Mouse (Mus musculus): ENCODE results near the gene Fbxo36. TPM values are rescaled to one million over a fixed set of nuclear protein-coding genes. Genes with fewer than 3 reads are reported as not detected.

Fbxo36 gene
- total and polyA plus RNA-seq, 2 experiments from 2014 or later = 8.3 to 12.8 TPM

GRCm38 (mm10) chr1:84904467-84904866 is 64.8 kb downstream of the Fbxo36 start:
- H3K9ac ChIP-seq (replicated peaks; ENCODE audit: low read depth, low read length) = no peak overlapping the region
- no peak overlapping the region for H3K4me3 ChIP-seq (ENCODE audit: low read depth, low read length)
- DNase-seq (ENCODE audit: low spot score) (no peak), ATAC-seq (ENCODE audit: insufficient read depth, low read depth) (no peak)
- no peaks in the 10 kb centered on the region for H3K4me1 ChIP-seq (ENCODE audit: control insufficient read depth, insufficient read depth)
- H3K27ac ChIP-seq (ENCODE audit: low read depth) = no peak overlapping the region
- H3K9me3 ChIP-seq (replicated peaks; ENCODE audit: control insufficient read depth, low read length) = no peaks in the 10 kb centered on the region
- no peak overlapping the region for H3K4me2 ChIP-seq (ENCODE audit: low read depth, low read length)
- WGBS = 90% methylated on average over 2 of the region's 2 CpGs
- TF ChIP-seq CTCF (IDR thresholded peaks at IDR 0.05; ENCODE audit: low read depth) (no peak), EP300 (IDR thresholded peaks at IDR 0.05; ENCODE audit: low read depth) (no peak)
- H3K27me3 ChIP-seq (ENCODE audit: control insufficient read depth, insufficient read depth, low read length) = no peaks in the 10 kb centered on the region
- H3K36me3 ChIP-seq (replicated peaks; ENCODE audit: control insufficient read depth, insufficient read depth, low read length) = no peaks in the 10 kb centered on the region

GRCm38 (mm10) chr1:84910177-84910804 is 70.7 kb downstream of the Fbxo36 start:
- ATAC-seq (ENCODE audit: insufficient read depth, low read depth) = no peak
- TF ChIP-seq CTCF (IDR thresholded peaks at IDR 0.05; ENCODE audit: low read depth) (no peak), EP300 (IDR thresholded peaks at IDR 0.05; ENCODE audit: low read depth) (no peak)
- Histone ChIP-seq H3K27ac (ENCODE audit: low read depth) (no peak overlapping the region), H3K4me3 (ENCODE audit: low read depth, low read length) (no peak overlapping the region), H3K9ac (replicated peaks; ENCODE audit: low read depth, low read length) (no peak overlapping the region), H3K4me1 (ENCODE audit: control insufficient read depth, insufficient read depth) (no peaks in the 10 kb centered on the region), H3K9me3 (replicated peaks; ENCODE audit: control insufficient read depth, low read length) (no peaks in the 10 kb centered on the region), H3K27me3 (ENCODE audit: control insufficient read depth, insufficient read depth, low read length) (no peaks in the 10 kb centered on the region), H3K4me2 (ENCODE audit: low read depth, low read length) (no peak overlapping the region), H3K36me3 (replicated peaks; ENCODE audit: control insufficient read depth, insufficient read depth, low read length) (no peaks in the 10 kb centered on the region)
- 71% methylated on average over 8 of the region's 8 CpGs for WGBS
- DNase-seq (ENCODE audit: low spot score) = no peak

GRCm38 (mm10) chr1:84912571-84912970 is 72.9 kb downstream of the Fbxo36 start:
- ATAC-seq (ENCODE audit: insufficient read depth, low read depth) (no peak), DNase-seq (ENCODE audit: low spot score) (no peak)
- Histone ChIP-seq H3K27ac (ENCODE audit: low read depth) (no peak overlapping the region), H3K4me2 (ENCODE audit: low read depth, low read length) (no peak overlapping the region), H3K4me1 (ENCODE audit: control insufficient read depth, insufficient read depth) (no peaks in the 10 kb centered on the region), H3K27me3 (ENCODE audit: control insufficient read depth, insufficient read depth, low read length) (no peaks in the 10 kb centered on the region), H3K4me3 (ENCODE audit: low read depth, low read length) (no peak overlapping the region), H3K9ac (replicated peaks; ENCODE audit: low read depth, low read length) (no peak overlapping the region), H3K9me3 (replicated peaks; ENCODE audit: control insufficient read depth, low read length) (no peaks in the 10 kb centered on the region), H3K36me3 (replicated peaks; ENCODE audit: control insufficient read depth, insufficient read depth, low read length) (no peaks in the 10 kb centered on the region)
- no peak for TF ChIP-seq EP300 (IDR thresholded peaks at IDR 0.05; ENCODE audit: low read depth)
- TF ChIP-seq CTCF (IDR thresholded peaks at IDR 0.05; ENCODE audit: low read depth) = no peak
- WGBS = 82% methylated on average over 11 of the region's 11 CpGs

GRCm38 (mm10) chr1:84915010-84915409 is 75.4 kb downstream of the Fbxo36 start:
- DNase-seq (ENCODE audit: low spot score) = no peak
- TF ChIP-seq EP300 (IDR thresholded peaks at IDR 0.05; ENCODE audit: low read depth) = no peak
- TF ChIP-seq CTCF (IDR thresholded peaks at IDR 0.05; ENCODE audit: low read depth) = no peak
- H3K36me3 ChIP-seq (replicated peaks; ENCODE audit: control insufficient read depth, insufficient read depth, low read length) = no peaks in the 10 kb centered on the region
- no peak overlapping the region for H3K9ac ChIP-seq (replicated peaks; ENCODE audit: low read depth, low read length)
- no peak overlapping the region for H3K4me2 ChIP-seq (ENCODE audit: low read depth, low read length)
- H3K4me3 ChIP-seq (ENCODE audit: low read depth, low read length) = no peak overlapping the region
- H3K4me1 ChIP-seq (ENCODE audit: control insufficient read depth, insufficient read depth) = no peaks in the 10 kb centered on the region
- no peak overlapping the region for H3K27ac ChIP-seq (ENCODE audit: low read depth)
- no peak for ATAC-seq (ENCODE audit: insufficient read depth, low read depth)
- WGBS = 81% methylated on average over 4 of the region's 4 CpGs
- no peaks in the 10 kb centered on the region for H3K9me3 ChIP-seq (replicated peaks; ENCODE audit: control insufficient read depth, low read length)
- H3K27me3 ChIP-seq (ENCODE audit: control insufficient read depth, insufficient read depth, low read length) = no peaks in the 10 kb centered on the region

- Histone ChIP-seq H3K4me1 (ENCODE audit: control insufficient read depth, insufficient read depth) (no peaks in the 10 kb centered on the region), H3K9me3 (replicated peaks; ENCODE audit: control insufficient read depth, low read length) (no peaks in the 10 kb centered on the region), H3K9ac (replicated peaks; ENCODE audit: low read depth, low read length) (no peak overlapping the region), H3K4me2 (ENCODE audit: low read depth, low read length) (no peak overlapping the region), H3K36me3 (replicated peaks; ENCODE audit: control insufficient read depth, insufficient read depth, low read length) (no peaks in the 10 kb centered on the region), H3K4me3 (ENCODE audit: low read depth, low read length) (no peak overlapping the region), H3K27ac (ENCODE audit: low read depth) (no peak overlapping the region), H3K27me3 (ENCODE audit: control insufficient read depth, insufficient read depth, low read length) (no peaks in the 10 kb centered on the region)
- no peak for TF ChIP-seq EP300 (IDR thresholded peaks at IDR 0.05; ENCODE audit: low read depth)
- TF ChIP-seq CTCF (IDR thresholded peaks at IDR 0.05; ENCODE audit: low read depth) = no peak
- WGBS = 85% methylated on average over 3 of the region's 3 CpGs
- ATAC-seq (ENCODE audit: insufficient read depth, low read depth) (no peak), DNase-seq (ENCODE audit: low spot score) (no peak)
Observed at GRCm38 (mm10) chr1:84918865-84919264, 79.2 kb downstream of the Fbxo36 start.

- 60% methylated on average over 2 of the region's 2 CpGs for WGBS
- H3K9me3 ChIP-seq (replicated peaks; ENCODE audit: control insufficient read depth, low read length) = no peaks in the 10 kb centered on the region
- H3K4me3 ChIP-seq (ENCODE audit: low read depth, low read length) = no peak overlapping the region
- H3K27me3 ChIP-seq (ENCODE audit: control insufficient read depth, insufficient read depth, low read length) = no peaks in the 10 kb centered on the region
- H3K27ac ChIP-seq (ENCODE audit: low read depth) = no peak overlapping the region
- H3K36me3 ChIP-seq (replicated peaks; ENCODE audit: control insufficient read depth, insufficient read depth, low read length) = no peaks in the 10 kb centered on the region
- TF ChIP-seq CTCF (IDR thresholded peaks at IDR 0.05; ENCODE audit: low read depth) (no peak), EP300 (IDR thresholded peaks at IDR 0.05; ENCODE audit: low read depth) (no peak)
- H3K9ac ChIP-seq (replicated peaks; ENCODE audit: low read depth, low read length) = no peak overlapping the region
- ATAC-seq (ENCODE audit: insufficient read depth, low read depth) (no peak), DNase-seq (ENCODE audit: low spot score) (no peak)
- H3K4me2 ChIP-seq (ENCODE audit: low read depth, low read length) = no peak overlapping the region
- H3K4me1 ChIP-seq (ENCODE audit: control insufficient read depth, insufficient read depth) = no peaks in the 10 kb centered on the region
Observed at GRCm38 (mm10) chr1:84923432-84923831, 83.8 kb downstream of the Fbxo36 start.
